Mouse (Mus musculus) effector memory CD4-positive, alpha-beta T cell, adult 5 months (primary cell): ENCODE results near the gene Gm9999. TPM values are rescaled to one million over a fixed set of nuclear protein-coding genes. Genes with fewer than 3 reads are reported as not detected.

Source experiments
- polyA plus RNA-seq: library from polyadenylated mRNA; unstranded; fragments of 100-300 nt; shearing (Covaris generic); gene quantifications from one replicate; pipeline ENCODE4 v1.2.1, GENCODE M21; 2017

Gene Gm9999
- polyA plus RNA-seq = not detected

DNA sequence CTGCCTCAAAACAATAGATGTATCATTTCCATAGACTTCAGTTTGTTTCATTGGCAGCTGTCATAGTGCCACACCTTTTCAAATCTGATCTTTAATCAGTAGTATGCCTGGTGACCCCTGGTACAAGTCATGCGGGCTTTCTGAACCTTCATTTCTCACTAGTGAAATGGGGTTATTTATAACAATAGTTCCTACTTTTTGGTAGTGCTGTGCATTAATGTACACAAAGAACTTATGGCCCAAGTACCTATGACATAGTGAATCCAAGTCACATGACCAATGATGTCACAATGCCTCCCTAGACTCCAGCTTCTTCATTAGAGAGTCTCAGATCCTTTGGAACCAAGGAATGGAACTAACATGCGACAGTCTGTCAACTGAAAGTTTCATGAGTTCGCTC is at the start of gene Gm9999:
Gm9999 (plus strand) TSS at position 301 of the 400 bp plus-strand sequence.

GRCm38 (mm10) chr7:46957831-46958691 is 25.3 kb upstream of the Gm9999 start, which contains the start of gene Uevld:
Uevld (minus strand) TSS chr7:46958527.

GRCm38 (mm10) chr7:47008168-47008993 is 25.0 kb downstream of the Gm9999 start, which contains the start of gene Spty2d1:
Spty2d1 (minus strand) TSS chr7:47008411.

Other genes with a start within 250 kb of the Gm9999 start
- gene Saa1, start 240.6 kb upstream of the Gm9999 start, polyA plus RNA-seq = not detected
- gene Saa2, start 231.8 kb upstream of the Gm9999 start, polyA plus RNA-seq = not detected
- 41.5 TPM for gene Hps5, start 187.5 kb upstream of the Gm9999 start, polyA plus RNA-seq
- 45.5 TPM for gene Gtf2h1, start 187.5 kb upstream of the Gm9999 start, polyA plus RNA-seq
- 994 TPM for gene Ldha, start 142.1 kb upstream of the Gm9999 start, polyA plus RNA-seq
- not detected for gene Ldhc, start 122.4 kb upstream of the Gm9999 start, polyA plus RNA-seq
- 112 TPM for gene Tsg101, start 63.6 kb upstream of the Gm9999 start, polyA plus RNA-seq
- 4.6 TPM for gene Uevld, start 25.1 kb upstream of the Gm9999 start, polyA plus RNA-seq
- gene Spty2d1, start 24.8 kb downstream of the Gm9999 start, polyA plus RNA-seq = 184 TPM
- gene Tmem86a, start 67.0 kb downstream of the Gm9999 start, polyA plus RNA-seq = 4.8 TPM
- gene Ptpn5, start 150.1 kb downstream of the Gm9999 start, polyA plus RNA-seq = 4.9 TPM
- gene Mrgpra6, start 221.3 kb downstream of the Gm9999 start, polyA plus RNA-seq = not detected